Mouse (Mus musculus) brown adipose tissue, adult 24 weeks (tissue): ENCODE measurements around the gene Myo1d. TPM values are rescaled to one million over a fixed set of nuclear protein-coding genes. Genes with fewer than 3 reads are reported as not detected.

ENCODE experiments used
- H3K27ac ChIP-seq: fragments of 200-500 bp; replicated peaks from 2 replicates; pipeline ENCODE4 v1.5.1; 2012; ENCODE audit warnings: low read depth, mild to moderate bottlenecking, low read length
- H3K4me1 ChIP-seq: fragments of 200-500 bp; 2 replicates; pipeline ENCODE4 v1.6.1; 2012; ENCODE audit warnings: low read length, mixed read lengths; ENCODE audit not compliant: control insufficient read depth, insufficient read depth, insufficient read length
- H3K4me3 ChIP-seq: fragments of 200-500 bp; 2 replicates; pipeline ENCODE4 v1.5.1; 2012; ENCODE audit warnings: low read depth, mild to moderate bottlenecking, low read length, moderate library complexity; ENCODE audit not compliant: insufficient read depth
- polyA plus RNA-seq: library from polyadenylated mRNA; stranded (reverse); fragments of >200 nt; gene quantifications from 2 replicates; pipeline ENCODE4 v1.2.4, GENCODE M21; 2012; ENCODE audit not compliant: missing spikeins, insufficient read depth, insufficient read length

The Myo1d gene
- polyA plus RNA-seq, 1 experiment, result 2.5 TPM

GRCm38 (mm10) chr11:80718036-80718435 is 61.8 kb downstream of the Myo1d start:
- Histone ChIP-seq H3K27ac (0 out of 2 replicates have a peak overlapping the region, but pooled peaks have one; percentile 35), H3K4me3 (no peak overlapping the region), H3K4me1 (peaks cover 16% of the 10 kb centered on the region)

GRCm38 (mm10) chr11:80715115-80715514 is 64.7 kb downstream of the Myo1d start:
- H3K27ac ChIP-seq, result no peak overlapping the region; the same call in 1 of the 2 replicates
- H3K4me3 ChIP-seq, result no peak overlapping the region
- H3K4me1 ChIP-seq, result peaks cover 19% of the 10 kb centered on the region

- Histone ChIP-seq H3K4me3 (no peak overlapping the region), H3K27ac (peak overlapping the region; percentile 78), H3K4me1 (peaks cover 19% of the 10 kb centered on the region)
Measured at GRCm38 (mm10) chr11:80713705-80714104, 66.1 kb downstream of the Myo1d start.

GRCm38 (mm10) chr11:80712201-80712600 is 67.6 kb downstream of the Myo1d start:
- Histone ChIP-seq H3K27ac (peak overlapping the region; percentile 51), H3K4me3 (no peak overlapping the region), H3K4me1 (peaks cover 22% of the 10 kb centered on the region)

GRCm38 (mm10) chr11:80711336-80711735 is 68.5 kb downstream of the Myo1d start:
- Histone ChIP-seq H3K4me1 (peaks cover 19% of the 10 kb centered on the region), H3K27ac (peak overlapping the region; percentile 94), H3K4me3 (no peak overlapping the region)

DNA sequence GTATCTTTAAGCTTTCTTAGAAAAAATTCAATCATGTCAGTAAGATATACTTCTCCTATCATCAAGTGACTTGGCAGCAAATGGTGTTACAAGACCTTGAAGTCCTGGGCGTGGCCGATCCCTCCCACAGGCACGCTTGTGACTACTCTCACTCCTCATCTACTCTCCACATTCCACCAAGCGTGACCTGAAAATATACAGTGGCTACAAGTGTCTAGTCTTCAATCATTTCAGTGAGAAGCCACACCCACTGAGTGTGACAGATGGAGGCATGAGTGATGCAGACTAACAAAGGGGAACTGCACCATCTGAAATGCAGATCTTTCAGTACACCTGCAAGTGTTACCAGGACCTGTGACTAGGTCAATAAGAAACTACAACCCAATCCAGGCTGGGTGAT is 79.2 kb downstream of the Myo1d start:
- Histone ChIP-seq H3K27ac (peak overlapping the region; percentile 68; the same call in 1 of the 2 replicates), H3K4me3 (no peak overlapping the region), H3K4me1 (peaks cover 15% of the 10 kb centered on the region)

DNA sequence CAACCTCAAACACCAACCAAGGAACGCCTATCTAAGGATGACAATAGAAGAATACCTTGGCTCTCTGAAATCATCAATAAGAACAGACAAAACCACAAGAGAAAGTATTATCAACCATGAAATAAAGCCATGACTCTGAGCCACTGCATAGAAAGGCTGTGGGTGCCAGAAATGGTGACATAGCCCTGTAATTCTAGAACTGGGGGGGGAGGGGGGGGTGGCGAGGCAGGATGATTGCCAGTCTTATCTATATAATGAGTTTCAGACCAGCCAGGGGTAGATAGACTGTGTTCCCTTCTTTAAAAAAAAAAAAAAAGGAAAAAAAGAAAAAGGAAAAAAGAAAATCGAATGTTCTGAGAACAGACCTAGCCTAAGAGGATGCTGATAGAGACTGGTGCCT is 81.1 kb downstream of the Myo1d start:
- no peak overlapping the region for H3K27ac ChIP-seq
- H3K4me3 ChIP-seq, result no peak overlapping the region
- H3K4me1 ChIP-seq, result peaks cover 15% of the 10 kb centered on the region

- peaks cover 9% of the 10 kb centered on the region for H3K4me1 ChIP-seq
- H3K27ac ChIP-seq, result no peak overlapping the region
- H3K4me3 ChIP-seq, result no peak overlapping the region
Measured at GRCm38 (mm10) chr11:80696350-80696749, 83.5 kb downstream of the Myo1d start.

GRCm38 (mm10) chr11:80684603-80685002 is 95.2 kb downstream of the Myo1d start:
- Histone ChIP-seq H3K4me1 (no peaks in the 10 kb centered on the region), H3K27ac (no peak overlapping the region), H3K4me3 (no peak overlapping the region)

DNA sequence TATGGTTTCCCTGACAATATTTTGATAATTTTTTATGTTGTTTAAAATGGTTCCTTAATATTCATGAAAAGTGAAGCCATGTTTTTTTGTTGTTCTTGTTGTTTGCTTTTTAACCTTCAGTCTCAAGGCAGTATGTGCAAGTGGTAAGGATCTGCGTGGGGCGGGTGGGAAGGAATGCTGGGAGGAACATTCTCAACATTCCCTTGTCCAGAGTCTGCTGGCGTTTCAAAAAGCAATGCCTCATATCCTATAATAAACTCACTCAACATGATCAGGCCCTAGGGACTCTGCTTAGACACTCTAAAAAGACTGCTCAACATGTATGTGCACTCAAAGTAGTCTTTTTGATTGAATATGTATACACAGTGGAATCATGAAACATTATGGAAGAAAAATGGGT is 97.1 kb downstream of the Myo1d start:
- H3K4me3 ChIP-seq, result no peak overlapping the region
- H3K4me1 ChIP-seq, result no peaks in the 10 kb centered on the region
- H3K27ac ChIP-seq, result no peak overlapping the region

GRCm38 (mm10) chr11:80673013-80673412 is 106.8 kb downstream of the Myo1d start:
- Histone ChIP-seq H3K27ac (no peak overlapping the region), H3K4me3 (no peak overlapping the region), H3K4me1 (no peaks in the 10 kb centered on the region)

DNA sequence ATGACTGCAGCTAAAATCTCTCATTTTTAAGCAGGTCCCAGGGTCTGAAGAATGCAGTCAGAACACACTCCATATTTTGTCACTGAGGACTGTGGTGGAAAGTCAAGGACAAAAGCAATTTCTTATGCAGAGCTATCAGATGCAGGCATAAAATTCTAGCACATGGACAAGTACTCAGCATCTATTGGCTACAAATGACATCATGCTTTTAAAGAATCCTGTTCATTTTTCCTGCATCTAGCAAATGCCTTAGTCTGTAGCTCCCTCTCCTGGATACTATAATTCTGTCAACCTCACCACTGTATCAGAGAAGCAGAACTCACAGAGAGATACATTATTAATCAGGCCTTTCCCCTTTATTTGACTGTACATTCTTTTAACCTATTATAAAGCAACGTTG is 109.4 kb downstream of the Myo1d start:
- Histone ChIP-seq H3K4me3 (no peak overlapping the region), H3K4me1 (no peaks in the 10 kb centered on the region), H3K27ac (no peak overlapping the region)

GRCm38 (mm10) chr11:80669934-80670333 is 109.9 kb downstream of the Myo1d start:
- Histone ChIP-seq H3K27ac (no peak overlapping the region), H3K4me3 (no peak overlapping the region), H3K4me1 (no peaks in the 10 kb centered on the region)

DNA sequence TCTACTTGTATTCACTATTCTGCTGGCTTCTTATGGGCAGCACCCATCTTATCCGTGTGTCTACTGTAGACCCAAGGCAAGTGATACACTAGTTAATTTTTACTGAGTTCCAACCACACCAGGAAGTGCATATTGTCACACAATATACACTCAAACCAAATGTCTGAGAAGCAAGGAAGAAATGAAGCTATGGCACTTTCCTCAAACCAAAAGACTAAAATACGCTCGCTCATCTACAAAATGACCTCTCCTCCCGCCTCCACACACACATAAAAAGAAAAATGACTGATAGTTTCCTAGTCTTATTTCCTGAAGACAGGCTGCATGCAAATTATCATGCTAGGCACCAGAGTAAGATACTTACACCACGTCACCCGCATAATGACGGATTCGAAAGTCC is 113.6 kb downstream of the Myo1d start:
- no peak overlapping the region for H3K4me3 ChIP-seq
- H3K4me1 ChIP-seq, result no peaks in the 10 kb centered on the region
- no peak overlapping the region for H3K27ac ChIP-seq

GRCm38 (mm10) chr11:80664261-80664660 is 115.6 kb downstream of the Myo1d start:
- H3K4me3 ChIP-seq, result no peak overlapping the region
- no peaks in the 10 kb centered on the region for H3K4me1 ChIP-seq
- no peak overlapping the region for H3K27ac ChIP-seq

- Histone ChIP-seq H3K27ac (no peak overlapping the region), H3K4me1 (no peaks in the 10 kb centered on the region), H3K4me3 (no peak overlapping the region)
Measured at GRCm38 (mm10) chr11:80645111-80645510, 134.7 kb downstream of the Myo1d start.
